Mouse (Mus musculus) bone marrow macrophage, adult 2 months (primary cell): ENCODE results near the gene Homer1. TPM values are rescaled to one million over a fixed set of nuclear protein-coding genes. Genes with fewer than 3 reads are reported as not detected.
A peak's percentile ranks its signal among the peaks of the same experiment; 100 is the strongest.

ENCODE experiments used
- H3K27ac ChIP-seq: 2 replicates; pipeline ENCODE4 v1.5.1; 2012; ENCODE audit warnings: low read depth, low read length; ENCODE audit not compliant: insufficient read depth
- H3K4me1 ChIP-seq: 2 replicates; pipeline ENCODE4 v1.6.1; 2012; ENCODE audit warnings: low read length; ENCODE audit not compliant: control insufficient read depth, insufficient read depth
- H3K4me3 ChIP-seq: 2 replicates; pipeline ENCODE4 v1.5.1; 2012; ENCODE audit warnings: mild to moderate bottlenecking, low read length, moderate library complexity; ENCODE audit not compliant: insufficient read depth
- CTCF ChIP-seq: IDR thresholded peaks from 2 replicates; pipeline ENCODE4 v1.5.1; 2012; ENCODE audit warnings: low read depth, mild to moderate bottlenecking, low read length, moderate library complexity
- POLR2A ChIP-seq: IDR thresholded peaks from 2 replicates; pipeline ENCODE4 v1.6.1; 2012; ENCODE audit warnings: mild to moderate bottlenecking, low read depth, low read length, borderline replicate concordance
- polyA plus RNA-seq: library from polyadenylated mRNA; stranded (reverse); fragments of >200 nt; gene quantifications from 2 replicates; pipeline ENCODE4 v1.2.4, GENCODE M21; 2012; ENCODE audit not compliant: missing spikeins, insufficient read depth, insufficient read length

Gene Homer1
- polyA plus RNA-seq, 1 experiment, result 7.4 TPM

GRCm38 (mm10) chr13:93358522-93358921, 59.1 kb downstream of the Homer1 start:
- peaks cover 5% of the 10 kb centered on the region for H3K4me1 ChIP-seq
- H3K27ac ChIP-seq, result no peak overlapping the region
- TF ChIP-seq CTCF (no peak), POLR2A (no peak)
- H3K4me3 ChIP-seq, result no peak overlapping the region

GRCm38 (mm10) chr13:93367555-93367954, 68.1 kb downstream of the Homer1 start:
- Histone ChIP-seq H3K4me3 (no peak overlapping the region), H3K27ac (no peak overlapping the region), H3K4me1 (no peaks in the 10 kb centered on the region)
- TF ChIP-seq CTCF (no peak), POLR2A (no peak)

GRCm38 (mm10) chr13:93368812-93369584, 69.6 kb downstream of the Homer1 start:
- TF ChIP-seq POLR2A (no peak), CTCF (no peak)
- H3K4me1 ChIP-seq, result no peaks in the 10 kb centered on the region
- no peak overlapping the region for H3K4me3 ChIP-seq
- no peak overlapping the region for H3K27ac ChIP-seq

- no peak for TF ChIP-seq POLR2A
- 0 out of 2 replicates have a peak, but pooled peaks have one; percentile 11 for TF ChIP-seq CTCF
- no peaks in the 10 kb centered on the region for H3K4me1 ChIP-seq
- no peak overlapping the region for H3K27ac ChIP-seq
- H3K4me3 ChIP-seq, result no peak overlapping the region
Observed at GRCm38 (mm10) chr13:93374457-93374856, 75.0 kb downstream of the Homer1 start.

- H3K4me3 ChIP-seq, result no peak overlapping the region
- H3K27ac ChIP-seq, result no peak overlapping the region
- TF ChIP-seq CTCF (no peak), POLR2A (no peak)
- H3K4me1 ChIP-seq, result no peaks in the 10 kb centered on the region
Observed at GRCm38 (mm10) chr13:93378493-93378892, 79.1 kb downstream of the Homer1 start.

GRCm38 (mm10) chr13:93380399-93381063, 81.1 kb downstream of the Homer1 start:
- H3K4me3 ChIP-seq, result no peak overlapping the region
- H3K4me1 ChIP-seq, result no peaks in the 10 kb centered on the region
- TF ChIP-seq POLR2A (no peak), CTCF (no peak)
- no peak overlapping the region for H3K27ac ChIP-seq

- no peak overlapping the region for H3K27ac ChIP-seq
- TF ChIP-seq POLR2A, result no peak
- TF ChIP-seq CTCF, result no peak
- no peaks in the 10 kb centered on the region for H3K4me1 ChIP-seq
- no peak overlapping the region for H3K4me3 ChIP-seq
Observed at GRCm38 (mm10) chr13:93381301-93381700, 81.9 kb downstream of the Homer1 start.

- Histone ChIP-seq H3K27ac (no peak overlapping the region), H3K4me3 (no peak overlapping the region), H3K4me1 (no peaks in the 10 kb centered on the region)
- TF ChIP-seq POLR2A, result no peak
- TF ChIP-seq CTCF, result no peak
Observed at GRCm38 (mm10) chr13:93383092-93383491, 83.7 kb downstream of the Homer1 start.

- H3K4me1 ChIP-seq, result no peaks in the 10 kb centered on the region
Observed at GRCm38 (mm10) chr13:93383620-93384019, 84.2 kb downstream of the Homer1 start.

GRCm38 (mm10) chr13:93384481-93384880, 85.0 kb downstream of the Homer1 start:
- no peak overlapping the region for H3K4me3 ChIP-seq
- H3K27ac ChIP-seq, result no peak overlapping the region
- no peaks in the 10 kb centered on the region for H3K4me1 ChIP-seq
- no peak for TF ChIP-seq CTCF
- no peak for TF ChIP-seq POLR2A

More at GRCm38 (mm10) chr13:93383620-93384019, 84.2 kb downstream of the Homer1 start:
- TF ChIP-seq POLR2A (no peak), CTCF (no peak)
- no peak overlapping the region for H3K27ac ChIP-seq
- no peak overlapping the region for H3K4me3 ChIP-seq
